Mouse (Mus musculus): Measurements from ENCODE around the gene March9. TPM values are rescaled to one million over a fixed set of nuclear protein-coding genes. Genes with fewer than 3 reads are reported as not detected.

March9 gene
- polyA plus RNA-seq, 1 experiment from 2014 or later: 7.4 TPM

GRCm38 (mm10) chr10:127042468-127043115 lies 17.4 kb downstream of the March9 start:
- no peaks in the 10 kb centered on the region for H3K9me3 ChIP-seq (replicated peaks)
- peaks cover 19% of the 10 kb centered on the region for H3K4me1 ChIP-seq
- ATAC-seq (ENCODE audit: low FRiP score): no peak
- 20% methylated on average over 5 of the region's 5 CpGs for WGBS
- H3K27me3 ChIP-seq (replicated peaks): peaks cover 10% of the 10 kb centered on the region
- H3K36me3 ChIP-seq: peaks cover 11% of the 10 kb centered on the region; the same call in 1 of the 2 replicates
- H3K9ac ChIP-seq (replicated peaks): peak overlapping the region; percentile 51; the same call in 1 of the 2 replicates
- H3K4me2 ChIP-seq: peak overlapping the region; percentile 99
- no peak overlapping the region for H3K27ac ChIP-seq (replicated peaks)
- peak overlapping the region; percentile 62 for H3K4me3 ChIP-seq (replicated peaks)

- Histone ChIP-seq H3K4me3 (replicated peaks) (peak overlapping the region; percentile 62), H3K9ac (replicated peaks) (peak overlapping the region; percentile 62), H3K27me3 (replicated peaks) (peaks cover 4% of the 10 kb centered on the region; the same call in 1 of the 2 replicates), H3K27ac (replicated peaks) (peak overlapping the region; percentile 60), H3K9me3 (replicated peaks) (no peaks in the 10 kb centered on the region), H3K36me3 (peaks cover 11% of the 10 kb centered on the region; the same call in 1 of the 2 replicates), H3K4me2 (peak overlapping the region; percentile 99), H3K4me1 (peaks cover 19% of the 10 kb centered on the region)
- peak; percentile 87 for ATAC-seq (ENCODE audit: low FRiP score)
- WGBS: under 1% methylated on average over 44 of the region's 44 CpGs
These were observed 18.1 kb downstream of the March9 start for GRCm38 (mm10) chr10:127041774-127042338.

DNA sequence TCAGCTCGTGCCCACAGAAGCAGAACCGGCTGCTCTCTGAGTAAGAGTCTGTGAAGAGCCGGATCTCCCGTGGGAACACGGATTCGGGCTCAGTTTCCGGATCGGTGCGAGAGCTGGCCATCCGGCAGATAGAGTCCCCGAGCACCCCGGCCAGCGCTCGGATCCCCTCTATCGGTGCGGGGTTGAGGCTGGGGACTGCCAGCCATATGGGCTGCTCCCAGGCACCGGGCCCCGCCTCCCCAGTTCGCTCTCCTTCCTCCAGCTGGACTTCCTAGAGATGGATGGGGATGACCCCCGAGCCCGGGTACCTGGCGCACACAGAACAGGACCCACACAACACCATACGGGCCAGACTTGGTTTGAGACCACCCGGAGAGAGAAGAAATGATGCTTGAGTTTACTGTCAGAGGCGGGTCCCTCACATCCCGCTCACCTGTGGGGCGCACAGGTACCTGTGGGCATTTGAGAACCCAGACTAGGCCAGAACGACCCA lies 18.7 kb downstream of the March9 start, which contains the start of the genes Mettl1 and Eef1akmt3:
TSS of gene Mettl1 (plus strand) at position 141 of the 493 bp plus-strand sequence.
TSS of gene Eef1akmt3 (minus strand) at position 240 of the 493 bp plus-strand sequence.
- peak within 1 kb of the TSS; percentile 99 for H3K4me2 ChIP-seq
- peaks cover 11% of the 10 kb centered on the region; the same call in 1 of the 2 replicates for H3K36me3 ChIP-seq
- peak; percentile 75 for ATAC-seq (ENCODE audit: low FRiP score)
- H3K9me3 ChIP-seq (replicated peaks): no peaks in the 10 kb centered on the region
- peak within 1 kb of the TSS; percentile 62 for H3K9ac ChIP-seq (replicated peaks)
- H3K27me3 ChIP-seq (replicated peaks): peaks cover 4% of the 10 kb centered on the region; the same call in 1 of the 2 replicates
- H3K4me3 ChIP-seq (replicated peaks): peak within 1 kb of the TSS; percentile 62
- WGBS: under 1% methylated on average over 28 of the region's 28 CpGs
- H3K4me1 ChIP-seq: peaks cover 19% of the 10 kb centered on the region
- H3K27ac ChIP-seq (replicated peaks): peak within 1 kb of the TSS; percentile 60

DNA sequence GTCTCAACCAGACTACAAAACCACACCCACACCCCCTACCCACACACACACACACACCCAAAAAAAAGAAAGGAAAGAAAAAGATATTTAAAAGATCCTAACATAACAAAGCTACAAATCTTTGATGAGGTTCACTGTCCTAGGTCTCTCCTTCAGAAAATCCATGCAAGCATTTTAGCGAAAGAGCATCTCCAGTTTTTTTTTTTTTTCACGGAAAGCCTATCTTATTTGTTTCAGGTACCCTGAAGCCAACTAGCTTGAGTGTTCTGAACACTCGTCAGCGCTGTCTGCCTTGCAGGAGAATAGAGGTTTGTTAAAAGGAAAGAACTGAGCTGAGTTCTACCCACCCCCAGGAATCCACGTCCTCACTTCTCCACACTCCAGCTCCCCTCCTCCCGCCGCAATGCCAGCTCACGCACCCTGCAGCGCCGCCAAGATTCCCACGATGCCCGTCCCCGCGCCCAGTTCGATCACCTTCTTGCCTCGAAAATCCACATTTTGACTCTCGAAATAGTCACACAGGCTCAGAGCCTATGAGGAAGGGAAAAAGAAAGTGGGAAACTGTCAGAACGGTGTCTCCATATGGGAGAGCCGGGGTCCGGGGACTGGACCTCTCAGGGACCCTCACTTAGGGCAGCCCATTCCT lies 19.3 kb downstream of the March9 start:
- WGBS: 1% methylated on average over 20 of the region's 20 CpGs
- peak; percentile 22; the same call in 1 of the 2 replicates for ATAC-seq (ENCODE audit: low FRiP score)
- H3K9me3 ChIP-seq (replicated peaks): no peaks in the 10 kb centered on the region
- H3K27me3 ChIP-seq (replicated peaks): peaks cover 4% of the 10 kb centered on the region; the same call in 1 of the 2 replicates
- H3K9ac ChIP-seq (replicated peaks): peak overlapping the region; percentile 62
- peak overlapping the region; percentile 62 for H3K4me3 ChIP-seq (replicated peaks)
- peaks cover 11% of the 10 kb centered on the region; the same call in 1 of the 2 replicates for H3K36me3 ChIP-seq
- peaks cover 19% of the 10 kb centered on the region for H3K4me1 ChIP-seq
- H3K27ac ChIP-seq (replicated peaks): peak overlapping the region; percentile 60
- peak overlapping the region; percentile 99 for H3K4me2 ChIP-seq

- H3K4me2 ChIP-seq: no peak overlapping the region
- no peaks in the 10 kb centered on the region for H3K9me3 ChIP-seq (replicated peaks)
- H3K36me3 ChIP-seq: no peaks in the 10 kb centered on the region
- no peak overlapping the region for H3K27ac ChIP-seq (replicated peaks)
- WGBS: 68% methylated on average over 12 of the region's 12 CpGs
- H3K4me3 ChIP-seq (replicated peaks): no peak overlapping the region
- peaks cover 15% of the 10 kb centered on the region for H3K4me1 ChIP-seq
- ATAC-seq (ENCODE audit: low FRiP score): no peak
- H3K27me3 ChIP-seq (replicated peaks): peaks cover 4% of the 10 kb centered on the region; the same call in 1 of the 2 replicates
- H3K9ac ChIP-seq (replicated peaks): no peak overlapping the region
These were observed 22.3 kb downstream of the March9 start for GRCm38 (mm10) chr10:127037641-127038040.

- no peak for ATAC-seq (ENCODE audit: low FRiP score)
- peaks cover 4% of the 10 kb centered on the region; the same call in 1 of the 2 replicates for H3K27me3 ChIP-seq (replicated peaks)
- 82% methylated on average over 12 of the region's 12 CpGs for WGBS
These were observed 23.7 kb downstream of the March9 start for GRCm38 (mm10) chr10:127036273-127036672.

GRCm38 (mm10) chr10:127033301-127033741 lies 26.7 kb downstream of the March9 start:
- H3K27ac ChIP-seq (replicated peaks): no peak overlapping the region
- no peaks in the 10 kb centered on the region for H3K9me3 ChIP-seq (replicated peaks)
- 89% methylated on average over 8 of the region's 8 CpGs for WGBS
- ATAC-seq (ENCODE audit: low FRiP score): no peak
- no peak overlapping the region for H3K4me3 ChIP-seq (replicated peaks)
- H3K9ac ChIP-seq (replicated peaks): no peak overlapping the region
- H3K27me3 ChIP-seq (replicated peaks): no peaks in the 10 kb centered on the region
- peaks cover 6% of the 10 kb centered on the region for H3K36me3 ChIP-seq
- peaks cover 14% of the 10 kb centered on the region for H3K4me1 ChIP-seq
- no peak overlapping the region for H3K4me2 ChIP-seq

More at GRCm38 (mm10) chr10:127036273-127036672, 23.7 kb downstream of the March9 start:
- Histone ChIP-seq H3K9me3 (replicated peaks) (no peaks in the 10 kb centered on the region), H3K4me1 (peaks cover 10% of the 10 kb centered on the region), H3K4me3 (replicated peaks) (no peak overlapping the region), H3K9ac (replicated peaks) (no peak overlapping the region), H3K4me2 (no peak overlapping the region), H3K27ac (replicated peaks) (no peak overlapping the region), H3K36me3 (no peaks in the 10 kb centered on the region)

DNA sequence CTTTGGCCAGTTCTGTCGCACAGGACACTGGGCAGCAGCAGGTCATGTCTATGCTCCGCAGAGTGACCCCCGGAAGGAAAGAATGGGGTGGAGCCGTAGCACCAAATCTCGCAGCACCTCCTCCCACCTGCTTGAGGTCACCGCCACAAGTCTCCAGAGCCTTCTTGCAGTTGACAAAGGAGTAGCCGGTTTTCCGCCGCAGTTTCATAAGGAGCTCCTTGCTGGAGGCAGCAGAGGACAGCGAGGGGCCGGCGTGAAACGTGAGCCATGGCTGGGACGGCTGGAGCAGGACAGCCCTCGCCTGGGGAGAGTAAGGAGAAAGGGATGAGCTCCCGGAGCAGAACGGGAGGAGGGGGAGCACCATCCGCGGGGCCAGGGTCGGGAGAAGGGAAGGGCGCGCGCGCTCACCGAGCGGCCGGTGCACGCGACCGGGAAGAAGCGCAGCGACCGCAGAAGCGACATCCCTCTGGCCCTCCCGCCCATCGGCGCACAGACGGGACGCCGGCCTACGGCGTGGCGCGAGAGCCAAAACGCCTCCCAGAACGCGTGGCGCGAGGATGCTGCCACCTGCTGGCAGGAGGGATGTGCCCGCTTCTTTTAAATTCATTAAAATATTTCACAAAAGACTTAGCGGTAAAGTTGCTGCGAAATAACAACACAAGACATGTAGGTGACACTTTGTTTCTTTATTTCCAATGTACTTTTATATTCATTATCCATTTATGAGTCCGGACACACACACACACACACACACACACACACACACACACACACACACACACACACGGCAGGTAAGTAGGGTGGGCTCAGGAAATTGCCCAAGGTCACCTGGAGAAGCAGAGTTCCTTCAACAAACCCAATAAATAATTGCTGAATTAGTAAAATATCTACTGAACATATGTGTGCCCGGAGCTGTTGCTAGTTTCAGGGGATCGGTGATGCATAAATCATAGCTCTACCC lies 29.4 kb downstream of the March9 start, which contains the start of gene Tsfm:
TSS of gene Tsfm (minus strand) at position 505 of the 961 bp plus-strand sequence.
- peak within 1 kb of the TSS; percentile 93 for H3K4me3 ChIP-seq (replicated peaks)
- peak within 1 kb of the TSS; percentile 91 for H3K4me2 ChIP-seq
- ATAC-seq (ENCODE audit: low FRiP score): peak; percentile 85
- no peaks in the 10 kb centered on the region for H3K9me3 ChIP-seq (replicated peaks)
- H3K9ac ChIP-seq (replicated peaks): peak within 1 kb of the TSS; percentile 93
- peaks cover 14% of the 10 kb centered on the region for H3K4me1 ChIP-seq
- H3K36me3 ChIP-seq: peaks cover 31% of the 10 kb centered on the region
- H3K27me3 ChIP-seq (replicated peaks): no peaks in the 10 kb centered on the region
- peak within 1 kb of the TSS; percentile 84 for H3K27ac ChIP-seq (replicated peaks)
- WGBS: 5% methylated on average over 56 of the region's 56 CpGs

- H3K4me1 ChIP-seq: no peaks in the 10 kb centered on the region
- no peaks in the 10 kb centered on the region for H3K9me3 ChIP-seq (replicated peaks)
- H3K9ac ChIP-seq (replicated peaks): no peak overlapping the region
- no peaks in the 10 kb centered on the region for H3K27me3 ChIP-seq (replicated peaks)
- H3K27ac ChIP-seq (replicated peaks): no peak overlapping the region
- WGBS: 79% methylated on average over 16 of the region's 16 CpGs
- H3K4me3 ChIP-seq (replicated peaks): no peak overlapping the region
- H3K36me3 ChIP-seq: peaks cover 16% of the 10 kb centered on the region
- ATAC-seq (ENCODE audit: low FRiP score): no peak
- no peak overlapping the region for H3K4me2 ChIP-seq
These were observed 41.6 kb downstream of the March9 start for GRCm38 (mm10) chr10:127018422-127018821.

GRCm38 (mm10) chr10:127017071-127017470 lies 42.9 kb downstream of the March9 start:
- H3K27me3 ChIP-seq (replicated peaks): no peaks in the 10 kb centered on the region
- H3K9ac ChIP-seq (replicated peaks): no peak overlapping the region
- no peaks in the 10 kb centered on the region for H3K4me1 ChIP-seq
- H3K9me3 ChIP-seq (replicated peaks): no peaks in the 10 kb centered on the region
- ATAC-seq (ENCODE audit: low FRiP score): no peak
- H3K27ac ChIP-seq (replicated peaks): no peak overlapping the region
- no peak overlapping the region for H3K4me2 ChIP-seq
- peaks cover 5% of the 10 kb centered on the region for H3K36me3 ChIP-seq
- no peak overlapping the region for H3K4me3 ChIP-seq (replicated peaks)
- 23% methylated on average over 2 of the region's 2 CpGs for WGBS
